Mouse (Mus musculus) midbrain, postnatal 0 days (tissue): Measurements from ENCODE around the gene Ptafr. TPM values are rescaled to one million over a fixed set of nuclear protein-coding genes. Genes with fewer than 3 reads are reported as not detected.

Source experiments
- ATAC-seq: fragments of 200-750 bp; cut with Nextera tagmentation; 2 replicates; pipeline ENCODE4 v1.8.0; 2017; ENCODE audit warnings: moderate number of reproducible peaks, mild to moderate bottlenecking, moderate TSS enrichment, moderate library complexity; ENCODE audit not compliant: low FRiP score
- DNase-seq: peaks from one replicate; pipeline ENCODE4 v3.0.0-alpha.2; 2015; ENCODE audit warnings: low spot score
- H3K27ac ChIP-seq: fragments of 300-500 bp; sonication (generic); 2 replicates; pipeline ENCODE4 v1.5.1; 2014; ENCODE audit warnings: low read depth, mild to moderate bottlenecking, low read length, mixed read lengths
- H3K27me3 ChIP-seq: fragments of 300-500 bp; sonication (generic); 2 replicates; pipeline ENCODE4 v1.6.1; 2014; ENCODE audit warnings: low read length, control low read depth, mixed read lengths; ENCODE audit not compliant: insufficient read depth
- H3K36me3 ChIP-seq: fragments of 300-500 bp; sonication (generic); 2 replicates; pipeline ENCODE4 v1.6.1; 2014; ENCODE audit warnings: low read length, control low read depth, mixed read lengths; ENCODE audit not compliant: insufficient read depth
- H3K4me1 ChIP-seq: fragments of 300-500 bp; sonication (generic); 2 replicates; pipeline ENCODE4 v1.6.1; 2014; ENCODE audit warnings: mild to moderate bottlenecking, control low read depth, antibody characterized with exemption, low read length, mixed read lengths; ENCODE audit not compliant: insufficient read depth
- H3K4me2 ChIP-seq: fragments of 300-500 bp; sonication (generic); 2 replicates; pipeline ENCODE4 v1.6.1; 2014; ENCODE audit warnings: low read depth, mild to moderate bottlenecking, low read length, mixed read lengths; ENCODE audit not compliant: poor library complexity, severe bottlenecking
- H3K4me3 ChIP-seq: fragments of 300-500 bp; sonication (generic); 2 replicates; pipeline ENCODE4 v1.5.1; 2014; ENCODE audit warnings: low read depth, mild to moderate bottlenecking, low read length, moderate library complexity
- H3K9ac ChIP-seq: fragments of 300-500 bp; sonication (generic); replicated peaks from 2 replicates; pipeline ENCODE4 v1.6.1; 2014; ENCODE audit warnings: mild to moderate bottlenecking, low read length, moderate library complexity, mixed read lengths; ENCODE audit not compliant: poor library complexity, severe bottlenecking
- H3K9me3 ChIP-seq: fragments of 300-500 bp; sonication (generic); 2 replicates; pipeline ENCODE4 v1.6.1; 2016; ENCODE audit warnings: low read length, control low read depth
- CTCF ChIP-seq: IDR thresholded peaks from 2 replicates; pipeline ENCODE4 v1.5.1; 2016; ENCODE audit warnings: antibody characterized with exemption, mild to moderate bottlenecking
- WGBS: fragments of 180-500 bp; shearing (Covaris S2); extraction: QIAGEN DNeasy Blood & Tissue Kit; methylation state at CpG from one replicate; pipeline ENCODE4 v1.1.7; 2014; 5-methylcytosine and 5-hydroxymethylcytosine counted together
- polyA plus RNA-seq: library from polyadenylated mRNA; unstranded; fragments of >200 nt; fragmentation: Nextera tagmentation; extraction: Ambion mirVana; gene quantifications from 2 replicates; pipeline ENCODE4 v1.2.1, GENCODE M21; 2015
- total RNA-seq: library from RNA; depleted of rRNA; stranded (reverse); fragments of >200 nt; gene quantifications from 2 replicates; pipeline ENCODE4 v1.2.3, GENCODE M21; 2014; rRNA removed

Gene Ptafr
- total RNA-seq (0.66 and 1.1 TPM in 2 replicates), polyA plus RNA-seq (0.26 and 0.56 TPM in 2 replicates)

DNA sequence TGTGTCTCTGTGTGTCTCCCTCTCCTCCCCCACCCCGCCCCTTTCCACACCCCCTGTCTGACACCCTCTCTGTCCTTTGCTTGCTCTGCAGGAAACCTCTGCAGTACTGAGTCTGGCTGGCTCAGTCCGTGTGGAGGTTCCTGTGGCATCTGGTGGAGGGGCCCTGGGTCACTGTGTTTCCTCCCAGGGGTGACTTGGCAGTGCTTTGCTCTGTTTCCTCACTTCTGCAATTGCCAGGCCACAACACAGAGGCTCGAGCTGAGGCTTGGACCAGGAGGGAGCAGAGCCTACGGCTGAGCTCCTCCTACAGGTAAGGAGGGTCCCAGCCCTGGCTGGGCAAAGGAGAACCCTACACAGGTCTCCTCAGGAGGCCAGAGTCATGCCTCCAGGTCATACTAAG is at the start of gene Ptafr:
Ptafr (plus strand) TSS at position 103 of the 400 bp plus-strand sequence.
- no peaks in the 10 kb centered on the region for H3K36me3 ChIP-seq
- H3K27me3 ChIP-seq = no peaks in the 10 kb centered on the region
- H3K4me3 ChIP-seq = no peak within 1 kb of the TSS
- DNase-seq (no peak), ATAC-seq (no peak)
- no peak within 1 kb of the TSS for H3K9ac ChIP-seq
- no peaks in the 10 kb centered on the region for H3K9me3 ChIP-seq
- 44% methylated on average over 4 of the region's 4 CpGs for WGBS
- no peak for TF ChIP-seq CTCF
- H3K27ac ChIP-seq = no peak within 1 kb of the TSS
- no peak within 1 kb of the TSS for H3K4me2 ChIP-seq
- no peaks in the 10 kb centered on the region for H3K4me1 ChIP-seq

DNA sequence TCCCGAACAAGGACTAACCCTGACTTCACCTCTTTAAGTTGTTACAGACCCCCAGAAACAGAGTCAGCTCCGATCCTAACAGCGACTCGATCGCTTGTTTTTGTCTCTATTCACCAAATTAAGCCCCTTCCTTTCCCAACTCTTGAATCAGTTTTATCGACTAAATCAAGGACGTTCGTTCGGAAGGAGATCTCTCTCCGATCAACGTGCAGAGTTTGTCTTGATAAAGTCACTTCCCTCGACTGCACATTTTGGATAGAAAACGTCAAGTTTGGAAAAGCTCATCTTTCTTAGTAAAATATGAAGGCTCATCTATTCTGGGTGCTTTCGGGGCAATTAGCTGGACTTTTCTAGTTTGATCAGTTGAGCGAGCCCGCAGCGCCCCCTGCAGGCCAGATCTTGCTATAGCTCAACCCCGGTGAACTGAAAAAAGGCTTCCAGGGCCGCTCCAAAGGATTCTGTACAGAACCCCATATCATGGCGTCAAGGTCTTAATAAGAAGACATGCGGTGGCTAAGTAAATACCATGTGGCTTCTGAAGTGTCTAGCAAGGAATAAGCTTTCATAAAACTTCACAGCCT is 49.2 kb upstream of the Ptafr start:
- H3K27ac ChIP-seq = peak overlapping the region; percentile 64

DNA sequence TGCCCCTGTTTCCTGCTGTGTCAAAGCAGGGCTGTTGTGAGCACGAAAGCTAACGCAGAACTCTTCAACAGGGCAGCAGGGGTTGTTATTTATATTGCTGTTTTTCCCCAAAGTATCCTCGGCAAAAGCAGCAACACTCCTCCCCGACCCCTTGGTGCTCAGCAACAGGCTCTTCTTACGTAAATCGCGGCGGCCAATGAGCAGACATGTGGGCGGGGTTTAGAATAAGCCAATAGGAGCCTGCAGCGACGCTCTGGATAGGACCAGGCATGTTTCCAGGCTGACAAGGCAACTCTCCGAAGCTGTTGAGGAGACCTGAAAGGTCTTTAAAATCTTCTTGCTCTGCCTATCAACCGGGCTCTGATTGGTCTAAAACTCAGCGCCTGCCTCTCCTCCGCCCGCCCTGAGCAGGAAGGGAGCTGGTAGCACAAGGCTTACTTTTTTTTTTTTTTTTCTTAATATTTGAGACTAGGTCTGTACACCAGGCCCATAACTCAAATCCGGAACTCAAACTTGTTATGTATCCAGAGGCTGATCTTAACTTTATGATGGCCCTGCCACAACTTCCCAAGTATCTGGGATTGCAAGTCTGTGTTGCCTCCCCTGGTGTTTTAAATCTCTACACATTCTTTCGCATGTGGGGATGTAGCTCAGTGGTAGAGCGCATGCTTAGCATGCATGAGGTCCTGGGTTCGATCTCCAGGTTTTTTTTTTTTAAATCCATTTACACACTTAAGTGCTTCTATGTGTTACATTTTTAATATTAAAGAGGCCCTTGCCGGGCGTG is 48.3 kb upstream of the Ptafr start:
- peak overlapping the region; percentile 13; the same call in 1 of the 2 replicates for H3K9ac ChIP-seq
- H3K36me3 ChIP-seq = no peaks in the 10 kb centered on the region
- H3K27ac ChIP-seq = peak overlapping the region; percentile 64
- H3K27me3 ChIP-seq = no peaks in the 10 kb centered on the region
- no peaks in the 10 kb centered on the region for H3K9me3 ChIP-seq
- DNase-seq (peak; percentile 99), ATAC-seq (peak; percentile 93)
- H3K4me1 ChIP-seq = no peaks in the 10 kb centered on the region
- WGBS = 18% methylated on average over 22 of the region's 22 CpGs
- H3K4me2 ChIP-seq = peak overlapping the region; percentile 79
- peak overlapping the region; percentile 38 for H3K4me3 ChIP-seq
- TF ChIP-seq CTCF = no peak

More for the DNA sequence above, 49.2 kb upstream of the Ptafr start:
- TF ChIP-seq CTCF = peak; percentile 88
- peak overlapping the region; percentile 79 for H3K4me2 ChIP-seq
- no peaks in the 10 kb centered on the region for H3K36me3 ChIP-seq
- 1% methylated on average over 21 of the region's 21 CpGs for WGBS
- no peaks in the 10 kb centered on the region for H3K4me1 ChIP-seq
- H3K4me3 ChIP-seq = peak overlapping the region; percentile 38
- H3K27me3 ChIP-seq = no peaks in the 10 kb centered on the region
- peak; percentile 87 for DNase-seq
- peak overlapping the region; percentile 13; the same call in 1 of the 2 replicates for H3K9ac ChIP-seq
- ATAC-seq = 0 out of 2 replicates have a peak, but pooled peaks have one; percentile 15
- no peaks in the 10 kb centered on the region for H3K9me3 ChIP-seq

DNA sequence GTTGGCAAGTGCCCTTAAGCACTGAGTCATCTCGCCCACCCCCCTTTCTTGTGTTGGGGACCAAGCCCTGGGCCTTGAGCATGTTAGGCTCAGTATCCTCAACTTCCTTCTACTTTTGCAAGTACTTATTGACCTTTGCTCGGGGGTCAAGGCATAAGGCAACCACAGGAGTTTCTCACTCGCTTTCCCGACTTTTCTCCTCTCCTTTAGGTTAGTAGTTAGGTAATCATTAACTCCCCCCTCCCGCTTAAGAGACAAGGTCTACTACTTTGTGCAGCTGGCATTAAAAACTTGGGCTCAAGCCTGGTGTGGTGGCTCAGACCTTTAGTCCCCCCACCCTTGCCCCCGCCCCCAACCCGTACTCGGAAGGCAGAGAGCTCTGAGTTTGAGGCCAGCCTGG is 45.8 kb upstream of the Ptafr start:
- no peak for TF ChIP-seq CTCF
- no peak overlapping the region for H3K4me3 ChIP-seq
- no peak overlapping the region for H3K27ac ChIP-seq
- WGBS = 87% methylated on average over 8 of the region's 8 CpGs
- H3K4me2 ChIP-seq = no peak overlapping the region
- no peaks in the 10 kb centered on the region for H3K4me1 ChIP-seq
- H3K36me3 ChIP-seq = no peaks in the 10 kb centered on the region
- no peak for DNase-seq
- H3K9ac ChIP-seq = no peak overlapping the region
- no peaks in the 10 kb centered on the region for H3K27me3 ChIP-seq
- H3K9me3 ChIP-seq = no peaks in the 10 kb centered on the region
- ATAC-seq = no peak

DNA sequence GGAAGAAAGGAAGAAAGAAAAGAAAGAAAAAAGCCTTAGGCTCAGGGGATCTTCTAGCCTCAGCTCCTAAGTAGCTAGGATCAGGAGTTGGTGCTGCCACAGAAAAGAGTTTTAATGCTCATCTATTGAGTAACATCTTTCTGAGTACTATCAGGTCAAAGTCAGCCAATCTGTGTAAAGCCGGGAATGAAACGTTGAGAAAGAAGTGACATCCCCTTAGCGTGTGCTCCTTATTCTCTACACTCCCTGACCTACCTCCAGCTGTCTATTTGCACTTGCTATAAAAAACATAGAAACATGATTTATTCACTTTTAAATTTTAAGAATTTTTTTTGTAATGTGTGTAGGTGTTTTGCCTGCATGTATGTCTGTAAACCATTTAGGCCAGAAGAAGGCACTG is 44.7 kb upstream of the Ptafr start:
- H3K9me3 ChIP-seq = no peaks in the 10 kb centered on the region
- 95% methylated on average over 3 of the region's 3 CpGs for WGBS
- no peak overlapping the region for H3K4me2 ChIP-seq
- no peak overlapping the region for H3K27ac ChIP-seq
- TF ChIP-seq CTCF = no peak
- no peaks in the 10 kb centered on the region for H3K4me1 ChIP-seq
- no peak overlapping the region for H3K4me3 ChIP-seq
- H3K9ac ChIP-seq = no peak overlapping the region
- ATAC-seq (no peak), DNase-seq (no peak)
- no peaks in the 10 kb centered on the region for H3K27me3 ChIP-seq
- no peaks in the 10 kb centered on the region for H3K36me3 ChIP-seq

DNA sequence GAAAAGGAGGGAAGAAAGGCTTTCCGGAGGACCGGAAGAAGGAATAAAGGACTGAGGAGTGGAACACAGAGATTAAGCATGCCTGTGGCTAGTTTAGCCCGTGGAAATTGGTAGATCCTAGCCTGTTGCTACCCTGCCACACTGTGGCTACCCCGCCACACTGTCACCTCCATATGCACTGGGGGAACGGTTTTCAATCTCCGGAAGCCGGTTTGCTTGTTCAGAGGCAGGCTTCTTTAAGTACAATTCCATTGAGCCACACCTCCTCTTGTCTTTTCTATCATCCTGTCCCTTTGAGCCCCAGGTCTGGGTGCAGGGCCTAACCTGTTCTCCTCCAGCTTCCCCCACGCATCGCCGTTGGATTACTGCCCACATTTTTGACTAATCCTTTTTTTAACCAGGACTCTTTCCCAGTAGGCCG is 39.5 kb upstream of the Ptafr start:
- H3K4me1 ChIP-seq = no peaks in the 10 kb centered on the region
- no peak for TF ChIP-seq CTCF
- H3K4me3 ChIP-seq = no peak overlapping the region
- no peaks in the 10 kb centered on the region for H3K27me3 ChIP-seq
- H3K9me3 ChIP-seq = no peaks in the 10 kb centered on the region
- DNase-seq (no peak), ATAC-seq (no peak)
- H3K4me2 ChIP-seq = no peak overlapping the region
- H3K9ac ChIP-seq = no peak overlapping the region
- H3K27ac ChIP-seq = no peak overlapping the region
- no peaks in the 10 kb centered on the region; the same call in 1 of the 2 replicates for H3K36me3 ChIP-seq
- WGBS = 12% methylated on average over 11 of the region's 11 CpGs
